Mouse (Mus musculus): ENCODE data around the gene Rec114.

The Rec114 gene

DNA sequence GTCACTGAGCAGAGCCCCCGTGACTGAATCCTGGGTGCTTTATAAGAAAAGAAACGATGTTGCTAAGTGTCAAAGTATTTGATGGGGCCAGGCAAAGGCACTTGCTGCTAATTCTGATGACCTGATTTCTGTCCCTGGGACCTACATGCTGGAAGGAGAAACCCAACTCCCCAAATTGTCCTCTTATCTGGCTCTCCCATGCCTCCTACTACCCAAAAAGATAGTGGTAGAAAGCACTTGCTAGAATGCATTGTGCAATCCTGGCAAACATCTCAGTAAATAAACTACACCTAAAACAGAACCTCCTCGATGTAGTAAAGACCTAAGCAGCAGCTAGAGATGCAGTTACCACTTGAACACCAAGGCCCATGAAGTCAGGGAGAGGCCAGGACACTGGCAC, 81.0 kb downstream of the Rec114 start:
- no peak for DNase-seq (ENCODE audit: low spot score in 2 of 2)

DNA sequence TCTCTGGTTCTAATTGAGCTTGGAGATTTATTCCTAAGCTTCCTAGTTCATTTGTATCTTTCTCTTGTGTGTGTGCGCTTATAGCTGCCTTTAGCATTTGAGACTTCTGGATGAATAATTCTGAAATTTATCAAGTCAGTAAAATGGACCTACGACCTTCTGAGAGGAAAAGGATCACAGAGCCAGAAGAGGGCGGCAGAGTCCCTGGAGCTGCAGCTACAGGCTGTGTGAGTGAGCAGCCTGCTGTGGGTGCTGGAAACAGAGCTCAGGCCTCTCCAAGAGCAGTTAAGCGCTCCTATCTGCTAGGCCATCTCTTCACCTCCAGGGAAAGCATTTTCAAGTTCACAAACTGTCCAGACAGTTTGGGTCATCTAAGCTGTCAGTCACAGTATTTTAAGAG, 81.8 kb downstream of the Rec114 start:
- no peak for DNase-seq (ENCODE audit: low spot score in 2 of 2)

DNA sequence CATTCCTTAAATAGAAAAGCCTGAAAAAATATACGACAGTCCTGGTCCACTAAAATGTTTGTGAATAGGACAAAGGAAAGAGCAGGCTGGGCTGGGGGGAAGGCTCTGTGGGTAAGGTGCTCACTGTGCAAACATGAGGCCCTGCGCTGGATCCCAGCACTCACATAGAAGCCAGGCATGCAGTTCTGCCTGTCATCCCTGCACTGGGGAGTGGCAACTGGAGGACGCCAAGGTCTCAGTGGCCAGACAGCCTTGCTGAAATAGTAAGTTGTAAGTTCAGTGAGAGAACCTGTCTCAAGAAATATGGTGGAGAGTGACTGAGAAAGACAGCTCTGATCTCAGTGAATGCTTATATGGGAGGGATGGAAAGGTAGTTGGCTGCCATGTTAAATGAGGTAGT, 83.1 kb downstream of the Rec114 start:
- DNase-seq (ENCODE audit: low spot score in 2 of 2): no peak

DNA sequence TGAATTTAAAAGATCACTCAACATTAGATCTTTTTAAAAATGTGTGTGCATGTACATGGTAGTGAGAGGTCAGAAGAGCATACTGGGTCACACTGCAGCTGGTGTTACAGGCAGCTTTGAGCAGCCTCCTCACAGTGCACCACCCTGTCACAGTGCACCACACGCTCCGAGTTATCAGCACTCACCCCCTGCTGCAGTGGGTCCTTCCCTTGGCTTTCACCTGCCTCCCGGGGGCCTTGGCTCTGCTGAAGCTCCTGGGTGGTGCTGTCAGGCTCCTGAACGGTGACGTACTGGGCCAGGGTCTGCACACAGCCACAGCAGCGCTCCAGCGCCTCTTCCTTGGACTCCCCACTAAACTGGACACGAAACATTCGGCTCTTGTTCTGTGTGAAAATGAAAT, 83.8 kb downstream of the Rec114 start:
- DNase-seq (ENCODE audit: low spot score in 2 of 2): no peak

DNA sequence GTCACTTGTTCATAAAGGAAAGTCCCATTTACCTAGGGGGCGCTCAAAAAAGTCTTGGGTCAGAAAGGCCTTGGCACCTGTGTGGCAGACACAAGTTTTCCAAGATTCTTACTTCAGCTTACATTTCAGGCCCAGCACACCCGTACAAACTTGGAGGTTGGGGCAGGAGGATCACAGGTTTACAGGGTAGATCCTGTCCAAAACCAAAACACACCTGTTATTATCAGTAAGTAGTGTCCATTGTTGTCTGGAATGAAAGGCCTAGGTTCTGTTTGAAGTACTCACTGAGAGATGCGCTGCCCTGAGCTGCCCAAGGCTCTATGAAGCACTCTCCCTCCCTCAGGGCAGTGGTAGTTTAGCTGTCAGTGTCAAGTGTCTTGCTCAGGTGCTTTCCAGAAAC, 84.4 kb downstream of the Rec114 start:
- DNase-seq (ENCODE audit: low spot score in 2 of 2): no peak

DNA sequence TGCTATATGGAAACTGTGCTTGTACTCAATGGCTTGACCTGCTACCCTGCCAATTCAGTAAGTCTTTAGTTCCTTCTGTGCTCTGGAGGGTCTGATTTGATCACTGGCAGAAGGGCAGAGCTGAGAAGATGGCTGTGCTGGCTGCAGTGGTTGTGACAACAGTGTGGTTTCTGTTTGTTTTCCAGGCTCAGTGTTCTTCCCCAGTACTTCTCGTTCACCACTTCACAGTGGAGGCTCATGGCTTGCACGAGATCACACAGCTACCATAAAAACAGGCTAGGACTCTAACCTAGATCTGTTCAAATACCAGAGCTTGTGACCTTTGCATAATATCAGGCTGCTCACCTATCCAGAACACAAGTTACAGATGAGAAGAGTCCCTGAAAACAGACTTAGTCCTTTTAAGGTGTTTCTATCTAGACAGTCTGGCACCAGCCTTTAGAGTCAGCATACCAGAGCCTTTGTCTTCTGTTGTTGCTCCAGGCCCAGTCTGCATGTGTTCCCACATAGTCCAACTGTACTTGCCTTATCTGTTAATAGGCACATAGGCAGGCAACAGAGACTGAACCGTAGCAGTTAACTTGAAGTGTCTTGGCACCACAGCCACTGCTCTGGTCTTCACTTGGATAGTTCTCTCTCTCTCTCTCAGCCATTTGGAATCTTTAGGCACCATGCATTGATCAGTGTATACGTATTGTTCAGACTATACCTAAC, 85.0 kb downstream of the Rec114 start:
- no peak for DNase-seq (ENCODE audit: low spot score in 2 of 2)

DNA sequence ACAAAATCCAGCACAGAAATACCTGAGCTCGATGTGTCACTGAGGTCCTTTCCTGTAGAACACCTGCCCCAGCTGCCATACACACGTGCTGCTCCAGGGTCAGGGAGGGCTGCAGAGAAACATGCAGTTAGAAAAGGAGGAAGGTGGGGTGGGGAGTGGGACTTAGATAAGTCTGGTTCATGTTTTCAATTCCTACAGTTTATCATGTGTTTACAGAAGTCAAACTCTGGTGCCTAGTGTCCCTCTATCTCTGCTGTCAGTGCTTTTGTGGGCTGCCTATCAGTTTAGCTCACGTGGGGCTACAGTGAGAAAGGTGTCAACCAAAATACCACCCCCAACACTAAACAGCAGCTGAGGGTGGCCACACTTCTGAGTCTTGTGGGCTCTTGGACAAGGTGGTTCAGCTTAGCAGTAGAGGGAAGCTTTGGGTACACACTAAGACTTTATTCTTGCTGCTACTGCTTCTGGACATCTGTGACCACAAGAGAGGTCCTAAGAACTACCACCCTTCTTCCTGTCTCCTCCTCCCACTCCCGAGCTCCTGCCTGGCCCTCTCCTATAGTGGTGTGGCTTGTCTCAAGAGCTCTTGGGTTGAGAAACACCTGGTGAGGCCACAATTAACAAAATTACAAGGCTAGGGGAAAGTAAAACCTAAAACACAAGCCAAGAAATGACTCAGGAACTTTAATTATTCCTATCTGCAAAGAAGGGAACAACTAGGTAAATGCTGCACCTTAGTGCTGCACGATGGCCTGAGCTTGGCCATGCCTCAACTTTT, 85.8 kb downstream of the Rec114 start:
- DNase-seq (ENCODE audit: low spot score in 2 of 2): peak; percentile 18 to 26

DNA sequence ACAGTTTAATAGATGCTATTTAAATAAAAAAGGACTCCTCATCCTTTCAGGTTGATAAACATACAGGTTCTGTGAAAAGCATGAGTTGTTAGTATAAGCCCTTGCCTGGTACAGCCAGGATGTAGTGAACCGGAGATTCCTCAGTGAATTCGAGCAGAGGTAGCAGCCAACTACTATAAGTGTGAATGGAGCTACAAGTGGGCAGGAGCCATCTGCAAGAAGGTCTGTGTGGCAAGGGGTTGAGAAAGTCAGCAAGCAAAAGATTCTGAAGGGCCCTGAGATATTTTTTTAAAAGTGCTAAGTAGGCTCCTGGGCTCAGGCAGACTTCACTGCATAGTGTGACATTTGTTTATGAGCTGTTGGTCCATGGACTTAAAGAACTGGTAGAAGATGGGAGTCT, 86.9 kb downstream of the Rec114 start:
- no peak for DNase-seq (ENCODE audit: low spot score in 2 of 2)

DNA sequence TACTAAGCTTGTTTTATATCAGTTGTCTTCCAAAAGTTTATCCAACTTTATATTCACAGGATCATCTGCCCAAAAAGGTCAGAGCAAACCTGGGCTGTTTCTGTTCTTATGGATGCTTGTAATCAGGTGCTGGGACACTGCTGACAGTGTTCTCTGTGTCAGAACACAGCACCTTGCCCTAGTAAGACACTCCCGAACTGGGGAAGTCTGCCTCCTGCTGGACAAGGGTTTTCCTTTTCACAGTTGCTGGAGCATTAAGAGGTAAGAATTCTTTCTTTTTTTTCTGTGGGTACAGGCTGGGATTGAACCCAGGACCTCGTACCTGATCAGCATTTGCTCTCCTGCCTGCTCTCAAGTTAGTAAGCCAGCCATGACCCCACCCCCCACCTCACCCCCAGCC, 87.4 kb downstream of the Rec114 start:
- DNase-seq (ENCODE audit: low spot score in 2 of 2): peak in 1 of 2 experiments; percentile 8

DNA sequence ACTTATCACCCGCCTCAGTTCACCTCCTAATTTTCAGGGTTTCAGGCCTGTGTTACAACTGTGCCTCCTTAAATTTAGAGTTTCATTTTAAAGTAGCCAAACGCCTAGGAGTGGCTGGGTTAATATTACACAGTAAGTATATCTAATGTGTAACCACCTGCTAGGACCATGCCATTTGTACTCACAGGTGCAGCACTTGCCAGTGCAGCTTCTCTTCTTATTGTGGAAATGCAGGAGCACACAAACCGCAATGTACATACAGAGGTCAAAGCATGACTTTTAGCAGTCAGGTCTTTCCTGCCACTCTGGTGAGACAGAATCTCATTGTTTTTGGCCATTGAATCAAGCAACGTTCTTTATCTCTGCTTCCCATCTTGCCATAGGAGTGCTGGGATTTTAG, 89.3 kb downstream of the Rec114 start:
- no peak for DNase-seq (ENCODE audit: low spot score in 2 of 2)

DNA sequence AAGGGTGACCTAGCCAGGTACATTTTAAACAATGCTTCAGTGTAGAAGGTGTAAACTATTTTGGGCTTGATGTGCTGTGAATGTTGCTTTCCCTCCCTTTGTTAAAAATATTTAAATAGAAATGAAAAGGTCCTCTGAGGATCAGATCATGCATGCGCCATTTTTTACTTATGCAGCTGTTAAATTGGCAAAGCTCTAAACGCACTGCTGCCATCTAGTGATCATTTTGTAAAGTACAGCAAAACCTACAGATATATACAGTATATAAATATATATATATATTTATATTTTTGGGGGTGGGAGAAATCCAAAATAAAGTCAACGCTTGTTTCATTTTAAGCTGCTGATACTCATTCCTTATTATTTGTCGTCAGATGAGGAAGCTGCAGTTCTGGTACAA, 91.8 kb downstream of the Rec114 start:
- DNase-seq (ENCODE audit: low spot score in 2 of 2): peak; percentile 23 to 35

DNA sequence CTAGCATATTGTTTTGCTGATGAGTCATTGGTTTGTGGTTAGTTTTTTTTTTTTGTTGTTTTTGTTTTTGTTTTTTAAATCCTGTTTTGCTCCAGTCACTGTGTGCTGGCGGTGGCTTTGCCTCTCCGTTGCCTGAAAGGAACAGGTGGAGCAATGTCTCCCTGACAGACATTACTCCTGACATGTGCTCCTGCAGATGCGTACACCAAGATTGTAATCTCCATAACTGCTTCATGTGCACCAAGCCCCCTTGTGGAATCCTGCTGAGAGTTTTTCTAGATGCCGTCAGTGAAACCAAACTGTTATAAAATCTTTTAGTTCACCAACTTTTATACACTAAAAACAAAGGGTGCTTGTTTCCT, 94.5 kb downstream of the Rec114 start:
- no peak for DNase-seq (ENCODE audit: low spot score in 2 of 2)

DNA sequence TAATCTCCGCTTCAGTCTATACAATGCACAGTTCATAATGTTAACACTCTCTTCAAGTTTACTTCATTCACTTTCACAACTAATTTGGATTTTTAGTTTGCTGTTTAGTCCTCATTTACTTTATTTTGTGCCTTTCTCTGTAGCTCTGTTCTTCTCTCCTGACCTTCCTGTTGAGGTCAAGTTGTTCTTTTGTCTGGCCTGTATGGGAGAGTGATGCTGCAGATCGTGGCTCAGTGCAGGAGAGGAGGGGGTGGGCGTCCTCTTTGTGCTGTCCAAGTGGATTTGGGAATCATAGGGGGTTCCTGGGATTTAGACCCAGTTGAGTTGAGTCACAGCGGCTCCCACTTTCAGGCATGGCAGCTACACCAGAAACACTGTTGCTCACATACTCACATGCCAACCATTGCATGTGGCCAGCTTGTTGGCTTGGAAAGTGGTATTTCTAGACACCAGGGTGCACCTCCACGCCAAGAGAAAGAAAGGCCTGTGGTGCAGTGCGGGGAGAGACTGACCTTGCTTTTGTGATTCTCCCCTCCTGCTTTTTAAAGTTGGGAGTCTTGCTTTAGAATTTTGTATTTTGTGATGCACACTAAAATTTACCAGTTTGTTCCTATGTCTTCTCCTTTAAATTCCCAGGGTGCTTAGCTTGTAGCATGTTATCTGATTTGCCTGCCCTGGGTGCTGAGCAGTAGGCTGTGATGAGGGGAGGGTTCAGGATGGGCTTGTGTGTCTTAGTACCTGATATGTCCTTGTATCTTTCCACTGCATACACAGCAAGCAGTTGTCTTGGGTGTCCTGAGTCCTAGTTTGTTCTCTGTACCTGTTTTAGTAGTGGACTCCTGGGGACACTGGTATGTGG, 95.1 kb downstream of the Rec114 start:
- no peak for DNase-seq (ENCODE audit: low spot score in 2 of 2)

DNA sequence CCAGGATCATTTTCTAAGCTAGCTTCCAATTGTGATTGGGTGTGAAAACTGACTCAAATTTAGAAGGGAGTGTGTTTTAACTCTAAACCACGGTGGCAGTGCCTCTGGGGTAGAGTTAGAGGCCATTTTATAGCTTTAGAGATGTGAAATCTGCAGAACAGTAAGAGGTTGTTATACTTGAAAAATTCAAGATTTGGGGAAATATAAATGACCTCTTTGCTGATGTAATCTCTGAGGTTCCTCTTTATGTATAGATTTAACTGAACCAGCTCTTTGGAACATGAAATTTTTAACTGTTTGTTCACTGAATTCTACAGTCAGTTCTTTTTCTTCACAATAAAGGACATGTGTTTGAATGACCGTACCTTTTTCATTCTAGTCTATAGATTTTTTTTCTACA, 113.3 kb downstream of the Rec114 start:
- no peak for DNase-seq (ENCODE audit: low spot score in 2 of 2)

DNA sequence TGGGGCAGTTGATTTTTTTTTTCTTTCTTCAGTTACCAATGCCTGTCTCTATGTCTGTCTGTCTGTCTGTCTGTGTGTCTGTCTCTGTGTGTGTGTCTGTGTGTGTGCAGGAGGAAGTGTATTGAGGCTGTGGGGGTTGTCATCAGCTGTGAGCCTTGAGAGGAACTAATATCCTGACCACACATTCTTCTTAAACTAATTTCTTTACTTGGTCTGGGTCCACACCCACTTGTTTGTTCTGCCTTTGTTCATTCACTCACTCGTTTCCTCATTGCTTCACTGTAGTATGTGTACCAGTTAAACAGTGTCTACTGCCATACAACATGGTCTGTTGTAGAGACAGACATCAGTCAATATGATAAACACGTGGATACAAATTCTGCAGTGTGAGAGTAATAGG, 116.6 kb downstream of the Rec114 start:
- DNase-seq (ENCODE audit: low spot score in 2 of 2): no peak

DNA sequence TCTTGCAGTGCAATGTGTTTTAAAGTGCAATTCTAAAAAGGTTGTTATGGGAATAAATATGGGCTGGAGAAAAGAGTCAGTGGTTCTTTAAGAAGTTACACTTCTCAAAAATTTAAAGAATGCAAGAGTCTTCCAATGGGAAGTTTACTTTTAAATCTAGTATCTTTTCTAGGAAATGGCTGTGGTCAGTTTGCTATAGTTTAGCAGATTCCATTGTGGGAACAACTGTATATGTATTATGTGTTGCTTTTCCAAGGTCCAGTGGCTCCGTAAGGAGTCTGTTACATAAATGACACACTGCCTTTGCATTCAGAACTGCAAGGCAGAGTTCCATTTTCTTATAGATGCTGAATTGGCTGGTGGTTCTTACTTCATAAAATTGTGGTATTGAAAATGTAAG, 120.8 kb downstream of the Rec114 start:
- no peak for DNase-seq (ENCODE audit: low spot score in 2 of 2)

DNA sequence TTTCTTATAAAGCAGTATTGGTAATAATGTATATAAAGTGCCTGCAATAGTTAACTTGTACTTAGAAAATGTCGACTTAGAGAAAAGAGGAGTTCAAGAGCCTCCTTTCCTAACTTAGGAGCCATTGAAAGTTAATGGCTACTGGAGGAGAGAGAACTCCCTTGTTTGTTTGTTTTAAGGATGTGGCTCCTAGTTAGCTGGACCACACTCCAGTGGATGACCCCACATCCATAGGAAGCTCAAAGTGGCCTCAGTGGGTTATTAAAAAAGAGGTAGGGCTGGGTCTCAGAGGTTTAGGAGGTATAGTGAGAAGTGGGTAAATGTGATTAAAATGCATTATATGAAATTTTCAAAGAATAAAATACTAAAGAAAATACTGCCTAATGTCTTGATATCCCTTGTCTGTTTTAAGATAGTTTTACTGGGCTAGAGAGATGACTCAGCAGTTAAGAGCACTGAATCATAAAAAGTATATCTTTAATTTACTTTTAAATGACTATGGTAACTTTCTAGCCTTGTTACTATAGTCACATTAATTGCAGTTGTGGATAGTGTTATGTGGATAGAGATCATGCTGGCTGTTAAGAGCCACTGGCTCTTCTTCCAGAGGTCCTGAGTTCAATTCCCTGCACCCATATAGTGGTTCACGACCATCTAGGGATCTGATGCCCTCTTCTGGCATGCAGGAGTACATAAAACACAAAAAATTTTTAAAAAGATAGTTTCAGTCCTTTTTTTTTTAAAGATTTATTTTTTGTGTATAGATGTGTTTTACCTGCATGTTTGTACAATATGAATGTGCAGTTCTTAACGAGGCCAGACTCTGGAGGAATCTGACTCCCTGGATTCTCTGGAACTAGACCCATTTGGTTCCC, 128.5 kb downstream of the Rec114 start:
- no peak for DNase-seq (ENCODE audit: low spot score in 2 of 2)

DNA sequence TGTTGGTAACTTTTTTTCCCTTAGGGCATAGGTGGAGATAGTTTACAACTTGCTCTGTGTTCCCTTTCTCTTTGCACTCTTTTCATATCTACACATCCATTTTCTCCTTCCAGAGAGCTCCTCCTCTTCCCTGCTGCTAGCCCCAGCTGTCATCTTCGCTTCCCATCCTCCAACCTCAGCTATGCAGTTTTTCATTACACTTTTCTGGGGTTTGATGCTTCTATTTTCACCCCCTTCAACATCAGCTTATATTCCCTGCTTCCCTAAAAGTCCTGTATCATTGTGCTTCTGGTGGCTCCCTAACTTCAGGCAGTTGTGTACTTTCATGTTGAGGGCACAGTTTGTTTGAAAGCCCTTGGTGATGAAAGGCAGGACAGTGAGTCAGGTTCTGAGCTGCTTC, 130.0 kb downstream of the Rec114 start:
- DNase-seq (ENCODE audit: low spot score in 2 of 2): no peak
